Mouse (Mus musculus): ENCODE results near the gene Tfap4. TPM values are rescaled to one million over a fixed set of nuclear protein-coding genes. Genes with fewer than 3 reads are reported as not detected.
"Not testable (repeated sequence)": the region's sequence is repeated elsewhere in the genome, so short reads cannot be mapped to it uniquely, and the experiment has no call there.

The Tfap4 gene
- polyA plus RNA-seq, 1 experiment from 2014 or later, result 15.7 TPM

DNA sequence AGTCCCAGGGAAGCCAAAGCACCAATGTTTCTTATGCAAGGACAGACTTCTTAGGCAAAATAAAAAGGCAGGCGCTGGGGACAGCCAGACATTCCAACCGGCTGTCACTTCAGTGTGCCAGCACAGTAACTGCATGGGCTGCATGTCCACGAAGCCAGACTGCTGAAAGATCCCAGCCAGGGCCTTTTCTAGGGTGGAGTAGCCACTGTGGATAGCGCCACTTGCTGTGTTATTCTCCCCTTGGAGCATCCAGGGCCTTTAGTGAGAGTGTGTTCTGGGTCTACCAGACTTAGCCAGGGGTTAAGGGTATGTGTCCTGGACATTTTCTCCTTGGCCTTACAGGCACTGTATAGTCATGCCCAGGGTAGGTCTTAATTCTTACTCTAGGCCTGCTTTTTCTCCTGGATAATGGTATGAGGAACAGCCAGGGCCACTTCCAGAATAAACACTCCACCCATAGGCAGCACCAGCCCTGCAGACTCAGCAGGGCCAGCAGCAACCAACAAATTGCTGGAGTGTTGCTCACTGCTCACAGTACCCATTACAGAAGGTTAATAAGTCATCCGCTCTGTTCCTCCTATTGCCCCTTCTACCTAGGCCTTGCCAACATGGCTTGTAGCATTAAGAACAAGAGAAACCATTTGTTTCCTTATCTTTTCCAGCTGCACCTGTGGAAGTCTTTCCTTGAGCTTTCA is 28.0 kb upstream of the Tfap4 start:
- Histone ChIP-seq H3K9me3 (replicated peaks) (no peaks in the 10 kb centered on the region), H3K27ac (peak overlapping the region; percentile 73), H3K4me1 (peaks cover 25% of the 10 kb centered on the region), H3K36me3 (ENCODE audit: poor library complexity, severe bottlenecking) (peaks cover 10% of the 10 kb centered on the region), H3K4me3 (peak overlapping the region; percentile 51; the same call in 1 of the 2 replicates), H3K9ac (no peak overlapping the region), H3K4me2 (no peak overlapping the region; the same call in 1 of the 2 replicates), H3K27me3 (no peaks in the 10 kb centered on the region)
- WGBS, result 54% methylated on average over 5 of the region's 5 CpGs
- no peak for ATAC-seq

DNA sequence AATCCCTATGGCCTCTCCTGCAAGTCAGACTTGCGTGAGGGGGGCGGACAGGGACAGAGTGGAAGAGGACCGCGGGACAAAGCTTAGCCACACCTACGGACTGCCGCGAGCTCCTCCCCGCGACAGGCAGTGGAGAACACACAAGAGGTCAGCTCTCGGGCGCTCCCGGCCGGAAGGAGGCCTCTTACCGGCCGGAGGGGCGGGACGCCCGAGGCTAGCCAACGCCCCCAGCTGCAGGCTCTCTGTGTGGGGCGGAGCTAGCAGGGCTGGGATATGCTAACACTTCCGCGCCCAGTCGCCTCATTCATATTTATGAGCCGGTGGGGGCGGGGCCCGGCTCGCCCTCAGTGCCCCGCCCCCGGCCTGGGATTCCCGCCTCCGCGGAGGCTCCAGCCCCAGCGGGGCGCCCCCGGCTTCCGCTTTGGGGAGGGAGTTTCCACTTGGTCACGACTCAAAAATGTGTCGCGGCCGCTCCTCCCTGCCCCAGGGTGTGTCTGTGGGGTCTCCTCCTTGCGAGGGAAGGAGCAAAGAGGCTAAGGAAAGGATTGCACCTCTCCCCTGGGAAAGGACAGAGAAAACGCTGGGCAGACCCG is 27.0 kb upstream of the Tfap4 start:
- Histone ChIP-seq H3K9ac (peak overlapping the region; percentile 67), H3K4me1 (peaks cover 16% of the 10 kb centered on the region; the same call in 1 of the 2 replicates), H3K27me3 (no peaks in the 10 kb centered on the region), H3K9me3 (replicated peaks) (no peaks in the 10 kb centered on the region), H3K4me3 (peak overlapping the region; percentile 51), H3K4me2 (peak overlapping the region; percentile 62), H3K27ac (peak overlapping the region; percentile 73), H3K36me3 (ENCODE audit: poor library complexity, severe bottlenecking) (peaks cover 10% of the 10 kb centered on the region)
- ATAC-seq, result peak; percentile 99
- WGBS, result under 1% methylated on average over 43 of the region's 43 CpGs

DNA sequence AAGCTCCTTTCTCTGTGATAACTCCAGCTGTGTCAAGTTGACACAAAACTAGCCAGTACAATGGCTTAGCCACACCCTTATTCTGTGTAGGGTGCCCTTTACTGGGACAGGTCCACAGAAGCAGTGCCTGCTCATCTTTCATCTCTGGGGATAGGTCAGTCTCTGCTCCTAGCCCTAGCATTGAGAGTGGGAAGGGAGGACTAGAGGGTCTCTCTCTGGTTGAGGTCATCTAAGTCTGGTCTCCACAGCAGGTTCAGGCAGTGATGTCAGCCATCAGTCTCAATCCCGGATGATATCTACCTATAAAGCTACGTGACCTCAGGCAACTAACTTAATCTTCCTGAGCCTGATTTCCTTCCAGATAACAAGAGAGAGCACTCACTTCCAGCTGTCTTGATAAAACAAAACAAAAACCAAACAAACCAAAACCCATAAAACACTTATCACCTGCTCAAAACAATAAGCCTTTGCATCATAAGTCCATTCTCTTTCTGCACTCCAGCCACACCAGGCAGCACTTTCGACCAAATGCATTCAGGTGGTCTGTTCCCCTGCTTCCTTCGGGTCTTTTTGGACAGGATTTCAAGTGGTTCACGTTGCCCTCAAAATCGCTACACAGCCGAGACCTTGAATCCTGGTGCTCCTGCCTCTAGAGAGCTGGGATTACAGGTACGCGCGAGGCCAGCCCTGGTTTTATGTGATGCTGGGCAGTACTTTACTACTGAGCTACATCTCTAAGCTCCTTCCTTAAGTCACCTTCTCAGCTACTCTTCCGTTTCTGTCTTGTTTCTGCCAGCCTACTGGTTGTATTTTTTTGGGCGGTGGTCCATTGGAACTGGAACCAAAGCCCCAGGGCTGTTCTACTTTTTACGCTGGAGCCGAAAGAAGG is 26.2 kb upstream of the Tfap4 start:
- Histone ChIP-seq H3K27me3 (no peaks in the 10 kb centered on the region), H3K4me3 (peak overlapping the region; percentile 51), H3K4me2 (peak overlapping the region; percentile 62), H3K4me1 (peaks cover 16% of the 10 kb centered on the region; the same call in 1 of the 2 replicates), H3K9me3 (replicated peaks) (no peaks in the 10 kb centered on the region), H3K9ac (peak overlapping the region; percentile 67), H3K36me3 (ENCODE audit: poor library complexity, severe bottlenecking) (peaks cover 9% of the 10 kb centered on the region), H3K27ac (peak overlapping the region; percentile 73)
- ATAC-seq, result peak; percentile 23
- WGBS, result 9% methylated on average over 14 of the region's 14 CpGs

DNA sequence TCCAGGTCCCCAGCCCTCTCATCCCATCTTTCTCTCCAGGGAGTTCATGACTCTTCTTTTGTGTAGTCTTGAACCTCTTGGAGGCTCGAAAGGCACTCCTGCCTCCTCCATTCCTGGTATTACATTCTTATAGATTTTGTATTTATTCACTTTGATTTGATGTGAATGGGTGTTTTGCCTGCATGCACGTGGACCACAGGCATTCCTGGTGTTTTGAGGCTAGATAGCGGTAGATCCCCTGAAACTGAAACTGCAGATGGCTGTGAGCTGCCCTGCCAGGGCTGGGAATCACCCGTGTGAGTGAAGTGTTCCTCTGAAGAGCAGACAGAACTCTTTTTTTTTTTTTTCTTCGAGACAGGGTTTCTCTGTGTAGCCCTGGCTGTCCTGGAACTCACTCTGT is 24.8 kb upstream of the Tfap4 start:
- Histone ChIP-seq H3K4me3 (no peak overlapping the region), H3K9me3 (replicated peaks) (no peaks in the 10 kb centered on the region), H3K9ac (no peak overlapping the region), H3K27ac (no peak overlapping the region), H3K36me3 (ENCODE audit: poor library complexity, severe bottlenecking) (no peaks in the 10 kb centered on the region), H3K27me3 (no peaks in the 10 kb centered on the region), H3K4me1 (peaks cover 16% of the 10 kb centered on the region; the same call in 1 of the 2 replicates), H3K4me2 (no peak overlapping the region)
- WGBS, result 72% methylated on average over 5 of the region's 5 CpGs
- no peak for ATAC-seq

DNA sequence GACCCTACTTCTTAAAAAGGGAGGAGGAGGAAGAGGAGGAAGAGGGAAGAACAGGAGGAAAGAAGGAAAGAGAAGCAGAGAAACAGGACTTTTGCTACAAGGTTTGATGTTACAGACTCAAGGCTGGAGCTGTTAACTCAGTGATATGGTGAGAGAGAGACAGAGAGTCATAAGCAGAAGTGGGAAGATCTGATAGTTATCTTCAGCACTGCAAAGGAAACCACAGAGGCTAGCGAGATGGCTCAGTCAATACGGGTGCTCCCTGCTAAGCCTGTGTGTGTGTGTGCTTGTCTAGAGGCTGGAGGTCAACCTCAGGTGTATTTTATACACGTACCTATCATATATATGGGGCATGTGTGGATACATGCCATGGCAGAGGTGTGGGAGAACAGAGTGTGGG is 24.2 kb upstream of the Tfap4 start:
- Histone ChIP-seq H3K9ac (no peak overlapping the region), H3K4me3 (no peak overlapping the region), H3K9me3 (replicated peaks) (no peaks in the 10 kb centered on the region), H3K4me1 (peaks cover 16% of the 10 kb centered on the region; the same call in 1 of the 2 replicates), H3K27ac (no peak overlapping the region), H3K27me3 (no peaks in the 10 kb centered on the region), H3K4me2 (no peak overlapping the region), H3K36me3 (ENCODE audit: poor library complexity, severe bottlenecking) (no peaks in the 10 kb centered on the region)
- ATAC-seq, result no peak
- 92% methylated on average over 3 of the region's 3 CpGs for WGBS

DNA sequence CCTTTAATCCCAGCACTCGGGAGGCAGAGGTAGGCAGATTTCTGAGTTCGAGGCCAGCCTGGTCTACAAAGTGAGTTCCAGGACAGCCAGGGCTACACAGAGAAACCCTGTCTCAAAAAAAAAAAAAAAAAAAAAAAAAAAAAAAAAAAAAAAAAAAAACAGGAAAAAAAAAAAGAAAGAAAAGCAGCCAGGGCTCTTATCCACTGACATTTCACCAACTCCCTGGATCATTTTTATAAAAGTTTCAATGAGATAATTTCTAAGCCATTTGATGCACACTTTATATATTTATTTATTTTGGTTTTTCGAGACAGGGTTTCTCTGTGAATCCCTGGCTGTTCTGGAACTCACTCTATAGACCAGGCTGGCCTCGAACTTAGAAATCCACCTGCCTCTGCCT is 21.5 kb upstream of the Tfap4 start:
- H3K27me3 ChIP-seq; H3K36me3 ChIP-seq (ENCODE audit: poor library complexity, severe bottlenecking); H3K9ac ChIP-seq; H3K4me3 ChIP-seq; H3K9me3 ChIP-seq (replicated peaks); H3K4me2 ChIP-seq; ATAC-seq; H3K4me1 ChIP-seq; H3K27ac ChIP-seq: not testable (repeated sequence)
- 87% methylated on average over 4 of the region's 4 CpGs for WGBS

DNA sequence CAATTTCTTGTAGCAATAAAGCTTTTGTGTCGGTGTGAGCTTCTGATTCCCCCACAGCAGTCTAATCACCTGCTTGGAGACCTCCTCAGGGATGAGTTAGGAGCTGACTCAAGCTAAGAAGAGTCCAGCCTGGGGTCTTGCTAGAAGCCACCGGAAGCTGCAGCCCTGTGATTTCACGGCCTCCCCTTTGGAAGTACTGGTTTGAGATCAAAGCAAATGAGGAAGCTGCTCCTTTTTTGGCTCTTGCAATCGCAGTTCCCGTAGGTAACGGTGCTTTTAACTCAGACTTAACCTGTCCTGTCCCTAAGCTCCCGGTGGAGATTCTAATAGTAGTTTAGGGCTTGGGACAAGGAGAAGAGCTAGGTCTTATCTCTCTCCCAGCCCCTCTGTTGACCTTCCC is 19.0 kb upstream of the Tfap4 start:
- Histone ChIP-seq H3K4me2 (no peak overlapping the region), H3K9me3 (replicated peaks) (no peaks in the 10 kb centered on the region), H3K27ac (no peak overlapping the region), H3K9ac (no peak overlapping the region), H3K4me3 (no peak overlapping the region), H3K36me3 (ENCODE audit: poor library complexity, severe bottlenecking) (no peaks in the 10 kb centered on the region), H3K27me3 (no peaks in the 10 kb centered on the region), H3K4me1 (no peaks in the 10 kb centered on the region)
- 80% methylated on average over 7 of the region's 7 CpGs for WGBS
- no peak for ATAC-seq

DNA sequence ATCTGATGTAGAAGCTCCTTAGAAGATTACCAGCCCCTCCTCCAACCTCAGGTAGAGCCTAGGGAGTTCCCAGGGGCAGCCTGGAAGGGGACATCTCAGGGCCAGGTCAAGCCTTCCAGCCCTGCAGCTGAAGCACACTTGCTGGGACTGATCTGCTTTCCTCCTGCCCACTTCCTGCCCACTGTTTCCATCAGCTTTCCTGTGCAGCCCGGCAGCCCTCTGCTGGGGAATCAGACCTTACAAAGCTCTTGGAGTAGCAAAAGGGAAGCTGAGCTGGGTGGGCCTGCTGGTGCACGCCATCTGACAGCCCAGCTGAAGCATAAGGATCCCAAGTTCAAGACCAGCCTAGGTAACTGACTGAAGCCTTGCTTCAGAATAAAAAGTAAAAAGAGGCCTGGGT is 17.2 kb upstream of the Tfap4 start:
- H3K36me3 ChIP-seq (ENCODE audit: poor library complexity, severe bottlenecking), result no peaks in the 10 kb centered on the region
- no peaks in the 10 kb centered on the region for H3K9me3 ChIP-seq (replicated peaks)
- 72% methylated on average over 2 of the region's 2 CpGs for WGBS

DNA sequence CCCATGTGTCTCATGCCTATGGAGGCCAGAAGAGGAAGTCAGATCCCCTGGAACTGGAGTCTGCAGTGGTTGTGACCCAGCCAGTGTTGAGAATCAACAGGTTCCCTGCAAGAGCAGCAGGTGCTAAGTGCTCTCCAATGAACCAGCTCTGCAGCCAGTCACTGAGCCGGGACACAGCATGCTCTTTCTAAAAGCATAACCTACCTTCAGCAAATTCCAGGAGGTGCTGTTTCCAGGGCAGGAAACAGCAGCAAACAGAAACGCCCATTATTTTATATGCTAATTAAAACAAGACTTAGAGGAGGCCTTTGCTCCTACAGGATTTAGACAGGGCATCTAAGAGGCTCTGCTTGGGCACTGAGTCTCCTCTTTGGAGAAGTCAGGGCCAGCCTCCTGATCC is 16.4 kb upstream of the Tfap4 start:
- Histone ChIP-seq H3K27ac (no peak overlapping the region), H3K9me3 (replicated peaks) (no peaks in the 10 kb centered on the region), H3K36me3 (ENCODE audit: poor library complexity, severe bottlenecking) (no peaks in the 10 kb centered on the region), H3K9ac (no peak overlapping the region), H3K4me3 (no peak overlapping the region), H3K4me1 (0 out of 2 replicates have a peak, but pooled peaks cover 2% of the 10 kb centered on the region), H3K4me2 (no peak overlapping the region), H3K27me3 (no peaks in the 10 kb centered on the region)
- WGBS, result 38% methylated on average over 2 of the region's 2 CpGs
- no peak for ATAC-seq

More for the DNA sequence above, 17.2 kb upstream of the Tfap4 start:
- no peaks in the 10 kb centered on the region for H3K4me1 ChIP-seq
- no peak for ATAC-seq
- H3K4me3 ChIP-seq, result no peak overlapping the region
- H3K27ac ChIP-seq, result no peak overlapping the region
- H3K27me3 ChIP-seq, result no peaks in the 10 kb centered on the region
- H3K4me2 ChIP-seq, result no peak overlapping the region
- H3K9ac ChIP-seq, result no peak overlapping the region

DNA sequence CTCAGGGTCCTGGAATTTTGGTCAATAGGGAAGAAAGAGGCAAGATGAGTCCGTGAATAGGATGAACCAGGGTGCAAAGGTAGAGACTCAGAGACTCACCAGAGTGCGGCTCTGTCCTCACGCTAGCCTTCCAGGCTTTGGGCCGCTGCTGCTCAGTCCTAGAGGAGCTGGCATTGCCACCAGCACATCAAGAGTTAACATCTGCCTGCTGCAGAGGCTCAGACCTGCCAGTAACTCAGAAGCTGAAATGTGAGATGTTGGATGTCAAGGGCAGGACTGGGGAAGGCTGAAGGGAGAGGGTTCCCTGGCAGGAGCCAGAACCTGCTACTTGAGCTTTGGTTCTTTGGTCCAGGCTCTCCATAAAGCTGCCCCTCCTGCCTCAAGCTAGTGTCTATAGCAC is 11.1 kb upstream of the Tfap4 start:
- no peak overlapping the region for H3K27ac ChIP-seq
- H3K36me3 ChIP-seq (ENCODE audit: poor library complexity, severe bottlenecking), result no peaks in the 10 kb centered on the region
- no peak for ATAC-seq
- H3K27me3 ChIP-seq, result no peaks in the 10 kb centered on the region
- no peak overlapping the region for H3K4me3 ChIP-seq
- no peak overlapping the region for H3K4me2 ChIP-seq
- WGBS, result 64% methylated on average over 4 of the region's 4 CpGs
- H3K9ac ChIP-seq, result peak overlapping the region; percentile 16; the same call in 1 of the 2 replicates
- no peaks in the 10 kb centered on the region for H3K9me3 ChIP-seq (replicated peaks)
- 0 out of 2 replicates have a peak, but pooled peaks cover 6% of the 10 kb centered on the region for H3K4me1 ChIP-seq

DNA sequence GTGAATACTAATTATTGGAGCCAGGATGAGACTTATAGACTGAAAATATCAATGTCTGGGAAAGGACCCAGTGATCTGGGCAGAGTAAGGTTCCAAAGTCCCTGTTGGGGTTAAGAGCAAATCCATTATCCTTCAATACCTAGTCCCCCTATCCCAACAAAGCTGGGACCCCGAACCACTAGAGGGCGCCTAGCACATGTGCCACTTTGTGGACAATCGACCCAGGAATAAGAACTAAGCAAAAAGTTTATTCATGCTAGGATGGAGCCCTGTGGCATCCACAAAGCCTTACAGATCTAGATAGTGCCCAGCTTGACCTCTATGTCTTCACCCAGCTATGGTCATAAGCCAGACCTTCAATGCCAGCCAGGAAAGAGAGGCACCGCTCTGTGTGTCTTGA is 8.3 kb upstream of the Tfap4 start:
- Histone ChIP-seq H3K9ac (no peak overlapping the region), H3K4me1 (0 out of 2 replicates have a peak, but pooled peaks cover 6% of the 10 kb centered on the region), H3K27ac (no peak overlapping the region), H3K9me3 (replicated peaks) (no peaks in the 10 kb centered on the region), H3K4me3 (no peak overlapping the region), H3K27me3 (0 out of 2 replicates have a peak, but pooled peaks cover 2% of the 10 kb centered on the region), H3K36me3 (ENCODE audit: poor library complexity, severe bottlenecking) (no peaks in the 10 kb centered on the region), H3K4me2 (no peak overlapping the region)
- 18% methylated on average over 4 of the region's 4 CpGs for WGBS
- ATAC-seq, result peak; percentile 48
